Mouse (Mus musculus): ENCODE measurements around the gene Apoa5. TPM values are rescaled to one million over a fixed set of nuclear protein-coding genes. Genes with fewer than 3 reads are reported as not detected.
"Not testable (repeated sequence)": the region's sequence is repeated elsewhere in the genome, so short reads cannot be mapped to it uniquely, and the experiment has no call there.

Gene Apoa5
- polyA plus RNA-seq, 1 experiment from 2014 or later: not detected

DNA sequence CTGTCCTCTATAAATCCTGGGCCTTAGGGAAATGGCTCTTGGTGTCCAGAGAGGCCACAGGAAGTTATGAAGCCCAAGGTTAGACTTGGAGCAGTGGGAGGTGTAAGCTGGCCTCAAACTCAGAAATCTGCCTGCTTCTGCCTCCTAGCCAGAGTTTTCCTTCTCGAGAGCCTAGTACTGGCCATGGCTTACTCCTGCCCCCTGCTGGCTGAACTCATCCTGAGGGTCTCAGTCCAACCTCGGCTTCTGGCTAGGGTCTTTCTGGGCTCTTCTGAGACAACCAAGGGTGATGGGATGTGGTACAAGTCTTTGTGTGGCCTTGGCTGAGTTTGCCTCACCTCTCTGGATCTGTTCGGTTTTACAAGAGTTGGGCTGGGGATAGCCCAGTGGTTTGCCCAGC lies 49.5 kb downstream of the Apoa5 start:
- Histone ChIP-seq H3K9me3 (peaks cover 7% of the 10 kb centered on the region; the same call in 1 of the 2 replicates), H3K36me3 (replicated peaks) (no peaks in the 10 kb centered on the region), H3K27ac (replicated peaks) (no peak overlapping the region), H3K4me1 (peaks cover 28% of the 10 kb centered on the region), H3K27me3 (replicated peaks; ENCODE audit: low read depth, poor library complexity, severe bottlenecking) (0 out of 2 replicates have a peak, but pooled peaks cover 12% of the 10 kb centered on the region), H3K4me3 (no peak overlapping the region)
- 96% methylated on average over 3 of the region's 3 CpGs for WGBS
- no peak for DNase-seq (ENCODE audit: low spot score)

DNA sequence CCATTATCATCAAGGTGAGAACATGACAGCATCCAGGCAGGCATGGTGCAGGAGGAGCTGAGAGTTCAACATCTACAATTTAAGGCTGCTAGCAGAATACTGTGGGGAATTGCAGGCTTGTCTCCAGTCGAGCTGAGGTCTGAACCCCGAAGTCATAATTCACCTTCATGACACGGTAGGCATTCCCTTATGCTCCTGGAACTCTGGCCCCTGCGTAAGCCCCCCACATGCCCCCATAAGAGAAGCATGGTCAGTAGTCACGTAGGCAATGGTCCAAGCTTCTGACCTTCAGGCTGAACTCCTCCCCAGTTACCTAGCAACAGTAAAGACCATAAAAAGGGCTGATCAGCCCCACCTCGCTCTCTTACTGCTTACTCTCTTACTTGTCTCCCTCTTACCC lies 51.5 kb downstream of the Apoa5 start, which contains the start of gene 4931429L15Rik:
4931429L15Rik (minus strand) TSS at position 101 of the 400 bp plus-strand sequence.
- not testable (repeated sequence) for H3K36me3 ChIP-seq (replicated peaks); H3K27ac ChIP-seq (replicated peaks); DNase-seq (ENCODE audit: low spot score); H3K4me3 ChIP-seq; H3K27me3 ChIP-seq (replicated peaks; ENCODE audit: low read depth, poor library complexity, severe bottlenecking); H3K9me3 ChIP-seq
- peaks cover 22% of the 10 kb centered on the region for H3K4me1 ChIP-seq
- WGBS: 88% methylated on average over 6 of the region's 6 CpGs

DNA sequence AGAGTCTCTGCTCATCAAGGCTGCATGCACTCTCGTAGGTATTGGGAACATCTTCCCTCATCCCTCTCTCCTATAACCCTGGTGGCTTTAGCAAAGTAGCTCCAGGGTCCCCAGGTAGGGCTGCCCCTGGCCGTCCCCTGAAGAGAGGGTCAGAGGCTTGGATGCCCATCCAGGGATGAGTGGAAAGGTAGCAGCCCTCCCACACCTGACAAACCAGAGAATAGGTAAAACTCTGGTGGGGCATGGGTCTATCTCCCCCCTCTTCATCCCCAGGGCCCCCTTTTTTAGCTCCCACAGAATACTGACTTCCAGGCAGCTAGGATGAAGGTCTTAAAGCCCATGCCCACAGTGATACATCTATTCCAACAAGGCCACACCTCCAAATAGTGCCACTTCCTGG lies 52.0 kb downstream of the Apoa5 start:
- H3K27ac ChIP-seq (replicated peaks): no peak overlapping the region
- peaks cover 17% of the 10 kb centered on the region for H3K4me1 ChIP-seq
- 77% methylated on average over 2 of the region's 2 CpGs for WGBS
- no peak overlapping the region for H3K4me3 ChIP-seq
- H3K9me3 ChIP-seq: peaks cover 7% of the 10 kb centered on the region; the same call in 1 of the 2 replicates
- no peak for DNase-seq (ENCODE audit: low spot score)
- H3K36me3 ChIP-seq (replicated peaks): no peaks in the 10 kb centered on the region
- H3K27me3 ChIP-seq (replicated peaks; ENCODE audit: low read depth, poor library complexity, severe bottlenecking): no peaks in the 10 kb centered on the region

Other genes starting within 250 kb of the Apoa5 start
- gene Apoa1, start 40.1 kb upstream of the Apoa5 start, polyA plus RNA-seq (2016; fragmentation: Nextera tagmentation; extraction: Ambion mirVana): 1.4 TPM in 2 replicates
- gene Apoc3, start 33.0 kb upstream of the Apoa5 start, polyA plus RNA-seq (2016; fragmentation: Nextera tagmentation; extraction: Ambion mirVana): not detected in 2 replicates
- not detected in 2 replicates for gene Apoa4, start 27.9 kb upstream of the Apoa5 start, polyA plus RNA-seq (2016; fragmentation: Nextera tagmentation; extraction: Ambion mirVana)
- 70.8 and 71.1 TPM in 2 replicates for gene Zpr1, start 4.4 kb downstream of the Apoa5 start, polyA plus RNA-seq (2016; fragmentation: Nextera tagmentation; extraction: Ambion mirVana)
- 34.3 and 34.7 TPM in 2 replicates for gene Bud13, start 14.4 kb downstream of the Apoa5 start, polyA plus RNA-seq (2016; fragmentation: Nextera tagmentation; extraction: Ambion mirVana)
- gene 4931429L15Rik, start 51.4 kb downstream of the Apoa5 start, polyA plus RNA-seq (2016; fragmentation: Nextera tagmentation; extraction: Ambion mirVana): not detected in 2 replicates